Mouse (Mus musculus): ENCODE results near the gene Wnt2b.
A peak's percentile ranks its signal among the peaks of the same experiment; 100 is the strongest.

Gene Wnt2b

GRCm38 (mm10) chr3:104961066-104962059 is at the start of gene Wnt2b:
Wnt2b (minus strand) TSS chr3:104961921.
- no peak for DNase-seq (ENCODE audit: low spot score in 2 of 2)

- DNase-seq (ENCODE audit: low spot score in 2 of 2), result no peak
Measured at GRCm38 (mm10) chr3:105010681-105011339, 49.1 kb upstream of the Wnt2b start.

DNA sequence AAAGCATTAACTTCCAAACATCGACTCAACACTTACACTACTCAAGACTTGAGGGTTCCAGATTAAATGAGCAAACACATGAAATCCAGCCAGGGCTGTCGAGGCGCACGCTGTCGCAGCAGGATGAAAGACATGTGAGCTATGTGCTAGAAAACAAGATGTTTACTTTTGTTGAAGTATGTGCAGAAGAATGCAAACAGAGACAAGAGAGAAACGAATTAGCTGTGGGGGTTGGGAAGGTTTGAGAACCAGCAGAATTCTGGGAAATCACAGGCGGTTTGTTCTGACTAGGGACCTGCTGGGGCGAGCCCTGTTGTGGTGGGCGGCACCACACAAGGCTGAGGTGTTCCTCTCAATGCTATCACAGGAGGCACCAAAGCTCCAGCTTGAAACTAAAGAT is 46.3 kb upstream of the Wnt2b start:
- no peak for DNase-seq (ENCODE audit: low spot score in 2 of 2)

DNA sequence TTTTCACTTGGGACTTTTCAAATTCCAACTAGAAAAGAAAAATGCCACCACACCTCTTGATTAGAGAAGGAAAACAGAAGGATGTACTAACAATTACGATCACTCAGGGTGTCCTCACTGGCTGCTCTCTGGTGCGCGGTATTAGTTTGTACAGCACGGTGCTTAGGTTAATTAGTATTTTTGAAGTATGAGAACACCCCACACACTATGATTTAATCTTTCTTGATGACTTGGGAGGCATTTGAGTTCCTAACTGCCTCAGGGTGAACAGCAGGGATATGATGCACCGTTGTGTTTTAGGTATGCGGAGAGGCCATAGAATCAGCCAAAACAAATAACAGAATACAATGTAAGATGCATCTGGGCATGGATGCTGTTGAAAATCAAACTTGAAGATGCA is 44.4 kb upstream of the Wnt2b start:
- no peak for DNase-seq (ENCODE audit: low spot score in 2 of 2)

DNA sequence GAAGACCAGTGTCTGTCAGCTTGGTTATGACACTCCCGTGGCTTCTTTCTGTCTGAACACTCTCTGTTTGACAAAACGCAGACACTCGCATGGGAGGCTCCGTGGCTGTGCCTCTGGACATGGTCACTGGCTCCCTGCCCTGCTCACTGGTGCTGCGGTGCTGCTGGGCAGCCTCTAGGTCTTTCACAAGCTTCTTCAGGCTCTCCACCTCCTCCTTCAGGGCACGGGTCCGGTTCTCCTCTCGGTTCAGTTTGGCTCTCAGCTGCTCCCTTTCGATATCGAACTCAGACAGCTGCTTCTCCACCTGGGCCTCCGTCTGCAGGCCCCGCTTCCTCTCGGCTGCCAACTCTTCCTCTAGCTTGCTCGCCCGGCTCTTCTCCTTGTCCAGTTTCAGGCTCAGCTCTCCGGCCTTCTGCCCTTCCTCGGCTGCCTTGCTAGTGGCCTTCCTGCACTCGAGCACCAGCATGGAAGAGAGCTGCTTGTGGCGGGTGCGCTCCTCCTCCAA is 43.9 kb upstream of the Wnt2b start:
- no peak for DNase-seq (ENCODE audit: low spot score in 2 of 2)

DNA sequence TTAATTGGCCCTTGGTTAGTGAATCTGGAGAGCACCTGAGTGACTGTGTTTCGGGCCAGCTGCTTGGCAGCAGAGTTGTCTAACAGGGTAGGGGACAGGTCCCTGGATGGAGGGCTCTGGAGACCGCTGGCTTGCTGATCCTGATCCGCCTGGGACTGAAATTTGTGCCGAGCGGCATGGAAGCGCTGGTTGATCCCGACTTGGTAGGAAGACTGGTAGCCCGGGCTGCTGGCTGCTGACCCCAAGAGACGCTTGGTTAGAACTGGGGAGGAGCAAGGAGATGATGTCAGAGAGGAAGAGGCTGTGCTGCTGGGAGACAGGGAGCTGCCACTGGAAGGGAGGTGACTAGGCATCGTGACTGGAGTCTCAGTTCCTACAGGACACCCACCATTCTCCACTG is 43.3 kb upstream of the Wnt2b start:
- no peak for DNase-seq (ENCODE audit: low spot score in 2 of 2)

GRCm38 (mm10) chr3:105003960-105004463 is 42.3 kb upstream of the Wnt2b start:
- no peak for DNase-seq (ENCODE audit: low spot score in 2 of 2)

GRCm38 (mm10) chr3:105001374-105001773 is 39.7 kb upstream of the Wnt2b start:
- DNase-seq (ENCODE audit: low spot score in 2 of 2), result peak in 1 of 2 experiments; percentile 26

GRCm38 (mm10) chr3:105000561-105000960 is 38.8 kb upstream of the Wnt2b start:
- DNase-seq (ENCODE audit: low spot score in 2 of 2), result no peak

DNA sequence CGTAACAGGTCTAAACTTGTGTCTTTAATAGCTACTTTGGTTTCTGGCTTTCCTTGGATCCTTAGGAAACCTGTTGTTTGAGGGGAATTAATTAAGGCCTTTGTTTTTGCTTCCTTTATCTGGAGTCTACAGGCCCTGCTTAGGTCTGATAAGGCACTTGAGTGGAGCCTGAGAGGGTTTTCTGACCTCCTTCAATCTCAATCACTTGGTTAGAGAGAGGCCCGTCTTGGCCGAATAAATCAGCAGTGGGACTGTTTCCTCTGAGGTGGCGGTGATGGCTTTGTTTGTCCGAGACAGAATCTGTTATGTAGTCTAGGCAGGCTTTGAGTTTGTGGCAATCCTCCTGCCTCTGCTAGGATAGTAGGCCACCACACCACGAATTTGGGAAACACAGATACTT is 35.8 kb upstream of the Wnt2b start:
- DNase-seq (ENCODE audit: low spot score in 2 of 2), result no peak

- no peak for DNase-seq (ENCODE audit: low spot score in 2 of 2)
Measured at GRCm38 (mm10) chr3:104995707-104996106, 34.0 kb upstream of the Wnt2b start.

DNA sequence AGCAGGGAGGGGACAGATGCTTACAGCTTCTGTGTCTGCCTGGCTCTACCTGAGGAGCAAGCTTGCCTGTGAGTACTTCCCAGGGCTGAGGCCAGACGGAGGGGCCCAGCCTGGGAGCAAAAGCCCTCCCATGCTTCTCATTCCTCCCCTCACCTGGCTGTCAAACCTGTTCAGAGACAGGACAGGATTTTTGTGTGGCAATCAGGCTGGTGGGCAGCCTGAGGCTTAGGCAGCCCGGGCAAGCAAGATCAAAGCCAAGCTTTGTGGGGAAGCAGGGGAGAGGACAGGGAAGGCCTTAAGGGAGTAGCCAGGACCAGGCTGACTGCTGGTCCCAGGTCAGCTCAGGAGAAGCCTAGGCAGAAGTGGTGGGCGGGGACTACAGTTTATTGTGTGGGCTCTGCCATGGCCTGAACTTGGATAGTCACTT is 32.7 kb upstream of the Wnt2b start:
- DNase-seq (ENCODE audit: low spot score in 2 of 2), result no peak

- no peak for DNase-seq (ENCODE audit: low spot score in 2 of 2)
Measured at GRCm38 (mm10) chr3:104993800-104994199, 32.1 kb upstream of the Wnt2b start.

- DNase-seq (ENCODE audit: low spot score in 2 of 2), result peak; percentile 70 to 79
Measured at GRCm38 (mm10) chr3:104992709-104993388, 31.1 kb upstream of the Wnt2b start.

- DNase-seq (ENCODE audit: low spot score in 2 of 2), result no peak
Measured at GRCm38 (mm10) chr3:104991703-104992102, 30.0 kb upstream of the Wnt2b start.

DNA sequence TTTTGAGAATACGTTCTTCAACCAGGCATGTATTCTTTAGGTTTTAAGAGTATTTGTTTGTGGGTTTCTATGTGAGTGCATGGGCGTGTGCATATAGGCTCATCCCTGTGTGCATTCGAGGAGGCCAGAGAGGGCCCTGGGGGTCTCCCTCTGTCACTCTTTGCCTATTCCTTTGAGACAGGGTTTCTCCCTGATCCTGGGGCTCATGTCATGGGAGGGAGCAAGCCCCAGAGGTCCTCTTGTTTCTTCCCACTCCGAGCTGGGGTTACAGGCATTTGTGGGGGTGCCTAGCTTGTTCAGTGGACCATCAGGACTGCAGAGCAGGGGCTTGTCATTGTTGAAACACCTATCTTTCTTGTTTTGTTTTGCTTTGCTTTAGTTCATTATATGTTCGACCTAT is 26.2 kb upstream of the Wnt2b start:
- no peak for DNase-seq (ENCODE audit: low spot score in 2 of 2)

- DNase-seq (ENCODE audit: low spot score in 2 of 2), result no peak
Measured at GRCm38 (mm10) chr3:104979735-104980134, 18.0 kb upstream of the Wnt2b start.

DNA sequence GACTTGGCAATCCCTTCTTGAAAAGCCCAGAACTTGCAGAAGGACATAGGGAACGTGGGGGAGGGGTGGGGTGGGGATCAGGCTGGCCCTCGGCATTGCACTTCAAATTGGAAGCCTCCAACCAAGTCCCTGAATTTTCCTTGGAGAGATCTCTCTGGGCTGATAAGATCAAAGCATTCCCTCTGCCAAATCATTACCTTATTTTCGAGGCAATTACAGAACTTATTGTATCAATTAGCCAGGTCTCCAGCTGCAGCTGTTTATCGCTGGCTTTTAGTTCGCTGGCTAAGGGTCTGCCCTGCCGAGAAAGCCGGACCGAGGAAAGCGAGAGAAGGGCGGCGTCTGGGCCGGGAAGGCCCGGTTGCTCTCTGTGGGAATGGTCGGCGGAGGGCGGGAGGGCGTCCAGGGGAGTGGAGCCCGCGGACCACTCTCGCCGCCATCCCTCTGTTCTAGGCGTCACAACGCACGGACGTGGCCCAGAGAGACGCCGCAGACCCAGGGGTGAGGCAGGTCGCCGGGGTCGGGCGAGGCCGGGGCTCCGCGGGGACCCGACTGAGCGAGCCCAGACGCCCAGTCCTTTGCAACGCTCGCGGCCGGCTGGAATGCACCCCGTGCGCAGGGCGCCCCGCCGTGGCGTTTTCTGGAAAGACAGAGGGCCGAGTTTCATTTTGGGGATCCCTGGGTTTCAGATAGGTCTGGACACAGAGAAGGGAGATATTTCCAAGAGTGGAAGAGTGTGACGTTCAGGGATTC is 6.0 kb upstream of the Wnt2b start:
- peak; percentile 50 to 63 for DNase-seq (ENCODE audit: low spot score in 2 of 2)

- no peak for DNase-seq (ENCODE audit: low spot score in 2 of 2)
Measured at GRCm38 (mm10) chr3:104965991-104966554, 4.4 kb upstream of the Wnt2b start.

- DNase-seq (ENCODE audit: low spot score in 2 of 2), result no peak
Measured at GRCm38 (mm10) chr3:104965070-104965855, 3.5 kb upstream of the Wnt2b start.

All from natural killer cell, adult 2 months (primary cell).